Mouse (Mus musculus): ENCODE results near the gene Twf2.

GRCm38 (mm10) chr9:106160426-106160825 is 42.5 kb upstream of the Twf2 start:
- TF ChIP-seq POLR2A (IDR thresholded peaks at IDR 0.05; ENCODE audit: control insufficient read depth, low read depth, low read length): no peak
- TF ChIP-seq CTCF (IDR thresholded peaks at IDR 0.05; ENCODE audit: control insufficient read depth, insufficient read depth, insufficient replicate concordance, low read depth, low read length): no peak
